Mouse (Mus musculus): ENCODE measurements at regions not wholly inside any gene's neighbourhood (a gene's known extent, or its start where the extent isn't known, plus 50 kb on each side); places are given as distances from the start of the nearest gene placed in this dataset.

- no peaks in the 10 kb centered on the region for H3K27me3 ChIP-seq (ENCODE audit: control insufficient read depth, insufficient read depth, low read length)
- no peaks in the 10 kb centered on the region for H3K4me1 ChIP-seq (replicated peaks; ENCODE audit: control insufficient read depth, insufficient read depth, low read length)
- 88% methylated on average over 5 of the region's 5 CpGs for WGBS
- no peak overlapping the region for H3K4me3 ChIP-seq (ENCODE audit: control insufficient read depth, insufficient read depth, low read length)
- TF ChIP-seq POLR2A (IDR thresholded peaks at IDR 0.05; ENCODE audit: control insufficient read depth, extremely low read depth, insufficient read depth, low read length, poor library complexity) (no peak), CTCF (IDR thresholded peaks at IDR 0.05; ENCODE audit: borderline replicate concordance, control insufficient read depth, extremely low read depth, insufficient read depth, low read length, poor library complexity) (no peak)
- H3K36me3 ChIP-seq (ENCODE audit: control insufficient read depth, insufficient read depth, low read length) = no peaks in the 10 kb centered on the region
- H3K27ac ChIP-seq (ENCODE audit: control insufficient read depth, insufficient read depth, low read length) = no peak overlapping the region
- no peak for DNase-seq
These were observed 333.3 kb upstream of the Cwc22 start for GRCm38 (mm10) chr2:78279382-78280056.

- WGBS = 70% methylated on average over 2 of the region's 2 CpGs
These were observed 332.5 kb upstream of the Cwc22 start for GRCm38 (mm10) chr2:78278630-78279029.

GRCm38 (mm10) chr2:78277699-78278098, 331.5 kb upstream of the Cwc22 start:
- WGBS = 90% methylated on average over 8 of the region's 8 CpGs
- TF ChIP-seq POLR2A (IDR thresholded peaks at IDR 0.05; ENCODE audit: control insufficient read depth, extremely low read depth, insufficient read depth, low read length, poor library complexity) (no peak), CTCF (IDR thresholded peaks at IDR 0.05; ENCODE audit: borderline replicate concordance, control insufficient read depth, extremely low read depth, insufficient read depth, low read length, poor library complexity) (no peak)
- Histone ChIP-seq H3K4me3 (ENCODE audit: control insufficient read depth, insufficient read depth, low read length) (no peak overlapping the region), H3K27me3 (ENCODE audit: control insufficient read depth, insufficient read depth, low read length) (no peaks in the 10 kb centered on the region), H3K4me1 (replicated peaks; ENCODE audit: control insufficient read depth, insufficient read depth, low read length) (no peaks in the 10 kb centered on the region), H3K27ac (ENCODE audit: control insufficient read depth, insufficient read depth, low read length) (no peak overlapping the region), H3K36me3 (ENCODE audit: control insufficient read depth, insufficient read depth, low read length) (no peaks in the 10 kb centered on the region)
- no peak for DNase-seq

More at GRCm38 (mm10) chr2:78278630-78279029, 332.5 kb upstream of the Cwc22 start:
- no peak for TF ChIP-seq CTCF (IDR thresholded peaks at IDR 0.05; ENCODE audit: borderline replicate concordance, control insufficient read depth, extremely low read depth, insufficient read depth, low read length, poor library complexity)
- TF ChIP-seq POLR2A (IDR thresholded peaks at IDR 0.05; ENCODE audit: control insufficient read depth, extremely low read depth, insufficient read depth, low read length, poor library complexity) = no peak
- H3K27me3 ChIP-seq (ENCODE audit: control insufficient read depth, insufficient read depth, low read length) = no peaks in the 10 kb centered on the region
- H3K27ac ChIP-seq (ENCODE audit: control insufficient read depth, insufficient read depth, low read length) = no peak overlapping the region
- H3K4me3 ChIP-seq (ENCODE audit: control insufficient read depth, insufficient read depth, low read length) = no peak overlapping the region
- H3K4me1 ChIP-seq (replicated peaks; ENCODE audit: control insufficient read depth, insufficient read depth, low read length) = no peaks in the 10 kb centered on the region
- H3K36me3 ChIP-seq (ENCODE audit: control insufficient read depth, insufficient read depth, low read length) = no peaks in the 10 kb centered on the region
- DNase-seq = no peak

DNA sequence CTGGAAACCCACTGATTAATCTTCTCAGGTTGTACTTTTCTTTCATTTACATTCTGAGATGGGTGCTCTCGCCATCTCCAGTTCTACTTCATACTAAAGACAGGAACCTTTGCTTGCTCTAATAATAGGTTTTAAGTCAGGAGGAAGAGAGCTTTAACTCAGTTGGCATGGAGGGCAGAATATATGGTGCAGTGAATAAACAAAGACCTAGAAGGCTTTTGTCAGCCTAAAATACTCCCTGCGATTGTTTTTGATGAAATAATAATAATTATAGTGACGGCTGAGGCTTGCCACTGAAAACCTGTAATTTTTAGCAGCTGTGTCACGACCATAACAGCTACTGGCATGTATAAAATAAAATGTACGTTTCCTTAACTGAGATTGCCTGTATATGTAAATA, 327.9 kb upstream of the Cwc22 start:
- Histone ChIP-seq H3K4me3 (ENCODE audit: control insufficient read depth, insufficient read depth, low read length) (no peak overlapping the region), H3K4me1 (replicated peaks; ENCODE audit: control insufficient read depth, insufficient read depth, low read length) (no peaks in the 10 kb centered on the region), H3K27ac (ENCODE audit: control insufficient read depth, insufficient read depth, low read length) (no peak overlapping the region), H3K27me3 (ENCODE audit: control insufficient read depth, insufficient read depth, low read length) (no peaks in the 10 kb centered on the region), H3K36me3 (ENCODE audit: control insufficient read depth, insufficient read depth, low read length) (no peaks in the 10 kb centered on the region)
- WGBS = 95% methylated on average over 5 of the region's 5 CpGs
- TF ChIP-seq CTCF (IDR thresholded peaks at IDR 0.05; ENCODE audit: borderline replicate concordance, control insufficient read depth, extremely low read depth, insufficient read depth, low read length, poor library complexity) = no peak
- no peak for TF ChIP-seq POLR2A (IDR thresholded peaks at IDR 0.05; ENCODE audit: control insufficient read depth, extremely low read depth, insufficient read depth, low read length, poor library complexity)
- no peak for DNase-seq

DNA sequence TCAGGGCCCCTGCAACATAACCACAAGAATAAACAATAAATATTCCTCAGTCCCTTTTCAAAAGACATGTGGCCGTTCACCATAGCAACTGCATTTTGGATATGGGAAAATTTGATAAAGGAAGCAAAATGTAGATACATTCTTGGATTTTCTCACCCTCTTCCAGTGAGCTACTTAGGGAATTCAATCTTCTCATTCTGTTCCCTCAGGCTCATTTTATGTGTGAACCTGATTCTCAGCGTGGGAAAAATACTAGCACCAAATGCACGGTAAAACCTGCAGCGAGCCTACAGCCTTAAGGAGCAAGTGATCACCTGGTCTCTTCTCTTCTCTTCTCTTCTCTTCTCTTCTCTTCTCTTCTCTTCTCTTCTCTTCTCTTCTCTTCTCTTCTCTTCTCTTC, 322.5 kb upstream of the Cwc22 start:
- Histone ChIP-seq H3K4me3 (ENCODE audit: control insufficient read depth, insufficient read depth, low read length) (no peak overlapping the region), H3K27me3 (ENCODE audit: control insufficient read depth, insufficient read depth, low read length) (no peaks in the 10 kb centered on the region), H3K27ac (ENCODE audit: control insufficient read depth, insufficient read depth, low read length) (no peak overlapping the region), H3K36me3 (ENCODE audit: control insufficient read depth, insufficient read depth, low read length) (no peaks in the 10 kb centered on the region), H3K4me1 (replicated peaks; ENCODE audit: control insufficient read depth, insufficient read depth, low read length) (no peaks in the 10 kb centered on the region)
- DNase-seq = no peak
- 85% methylated on average over 4 of the region's 4 CpGs for WGBS
- no peak for TF ChIP-seq CTCF (IDR thresholded peaks at IDR 0.05; ENCODE audit: borderline replicate concordance, control insufficient read depth, extremely low read depth, insufficient read depth, low read length, poor library complexity)
- TF ChIP-seq POLR2A (IDR thresholded peaks at IDR 0.05; ENCODE audit: control insufficient read depth, extremely low read depth, insufficient read depth, low read length, poor library complexity) = no peak

GRCm38 (mm10) chr2:78267527-78268375, 321.6 kb upstream of the Cwc22 start:
- Histone ChIP-seq H3K4me1 (replicated peaks; ENCODE audit: control insufficient read depth, insufficient read depth, low read length) (no peaks in the 10 kb centered on the region), H3K36me3 (ENCODE audit: control insufficient read depth, insufficient read depth, low read length) (no peaks in the 10 kb centered on the region), H3K27ac (ENCODE audit: control insufficient read depth, insufficient read depth, low read length) (no peak overlapping the region), H3K4me3 (ENCODE audit: control insufficient read depth, insufficient read depth, low read length) (no peak overlapping the region), H3K27me3 (ENCODE audit: control insufficient read depth, insufficient read depth, low read length) (no peaks in the 10 kb centered on the region)
- TF ChIP-seq POLR2A (IDR thresholded peaks at IDR 0.05; ENCODE audit: control insufficient read depth, extremely low read depth, insufficient read depth, low read length, poor library complexity) = no peak
- 95% methylated on average over 2 of the region's 2 CpGs for WGBS
- DNase-seq = no peak

Measured in thymus, adult 2 months (tissue).